Mouse (Mus musculus): ENCODE data around the gene Efcab14. TPM values are rescaled to one million over a fixed set of nuclear protein-coding genes. Genes with fewer than 3 reads are reported as not detected.

The Efcab14 gene
- polyA plus RNA-seq, 1 experiment: 7.0 TPM

- TF ChIP-seq CTCF (IDR thresholded peaks at IDR 0.05; ENCODE audit: control insufficient read depth, insufficient read depth, low read length) (no peak), POLR2A (IDR thresholded peaks at IDR 0.05; ENCODE audit: borderline replicate concordance, control insufficient read depth, low read depth, low read length) (no peak)
- Histone ChIP-seq H3K4me3 (replicated peaks; ENCODE audit: control insufficient read depth, low read depth, low read length) (no peak overlapping the region), H3K27ac (ENCODE audit: control insufficient read depth, insufficient read depth, low read depth, low read length, poor library complexity) (no peak overlapping the region), H3K4me1 (ENCODE audit: control insufficient read depth, insufficient read depth, low read length) (no peaks in the 10 kb centered on the region; the same call in 1 of the 2 replicates)
- WGBS: 69% methylated on average over 3 of the region's 3 CpGs
Observed at GRCm38 (mm10) chr4:115820199-115820598, 82.7 kb downstream of the Efcab14 start.

GRCm38 (mm10) chr4:115820944-115821343, 83.4 kb downstream of the Efcab14 start:
- Histone ChIP-seq H3K27ac (ENCODE audit: control insufficient read depth, insufficient read depth, low read depth, low read length, poor library complexity) (no peak overlapping the region), H3K4me3 (replicated peaks; ENCODE audit: control insufficient read depth, low read depth, low read length) (no peak overlapping the region), H3K4me1 (ENCODE audit: control insufficient read depth, insufficient read depth, low read length) (no peaks in the 10 kb centered on the region; the same call in 1 of the 2 replicates)
- TF ChIP-seq CTCF (IDR thresholded peaks at IDR 0.05; ENCODE audit: control insufficient read depth, insufficient read depth, low read length) (no peak), POLR2A (IDR thresholded peaks at IDR 0.05; ENCODE audit: borderline replicate concordance, control insufficient read depth, low read depth, low read length) (no peak)
- WGBS: 77% methylated on average over 3 of the region's 3 CpGs

DNA sequence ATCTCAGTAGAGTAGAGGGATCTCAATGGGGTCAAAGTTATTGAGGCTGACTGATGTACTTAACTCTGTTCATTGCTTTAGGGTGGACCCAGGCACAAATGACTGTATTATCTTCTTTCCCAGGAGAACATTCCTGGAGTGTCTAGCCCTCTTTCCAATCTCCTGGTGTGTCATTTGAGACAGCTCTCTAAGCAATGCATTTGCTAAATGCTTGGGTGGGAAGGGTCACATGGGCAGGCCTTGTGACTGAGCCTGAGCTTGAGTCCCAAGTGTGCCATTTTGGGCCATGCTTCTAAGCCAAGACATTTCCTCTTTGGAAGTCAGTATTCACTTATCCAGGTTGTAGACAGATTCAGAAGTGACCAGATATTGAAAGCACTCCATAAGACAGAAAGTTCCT, 83.9 kb downstream of the Efcab14 start:
- H3K4me3 ChIP-seq (replicated peaks; ENCODE audit: control insufficient read depth, low read depth, low read length): no peak overlapping the region
- TF ChIP-seq POLR2A (IDR thresholded peaks at IDR 0.05; ENCODE audit: borderline replicate concordance, control insufficient read depth, low read depth, low read length) (no peak), CTCF (IDR thresholded peaks at IDR 0.05; ENCODE audit: control insufficient read depth, insufficient read depth, low read length) (no peak)
- H3K4me1 ChIP-seq (ENCODE audit: control insufficient read depth, insufficient read depth, low read length): no peaks in the 10 kb centered on the region; the same call in 1 of the 2 replicates
- H3K27ac ChIP-seq (ENCODE audit: control insufficient read depth, insufficient read depth, low read depth, low read length, poor library complexity): no peak overlapping the region

GRCm38 (mm10) chr4:115821928-115822327, 84.4 kb downstream of the Efcab14 start:
- WGBS: 35% methylated on average over 3 of the region's 3 CpGs
- TF ChIP-seq POLR2A (IDR thresholded peaks at IDR 0.05; ENCODE audit: borderline replicate concordance, control insufficient read depth, low read depth, low read length): no peak
- no peak for TF ChIP-seq CTCF (IDR thresholded peaks at IDR 0.05; ENCODE audit: control insufficient read depth, insufficient read depth, low read length)
- no peaks in the 10 kb centered on the region; the same call in 1 of the 2 replicates for H3K4me1 ChIP-seq (ENCODE audit: control insufficient read depth, insufficient read depth, low read length)
- H3K4me3 ChIP-seq (replicated peaks; ENCODE audit: control insufficient read depth, low read depth, low read length): no peak overlapping the region
- H3K27ac ChIP-seq (ENCODE audit: control insufficient read depth, insufficient read depth, low read depth, low read length, poor library complexity): no peak overlapping the region

- WGBS: 63% methylated on average over 2 of the region's 2 CpGs
- H3K27ac ChIP-seq (ENCODE audit: control insufficient read depth, insufficient read depth, low read depth, low read length, poor library complexity): no peak overlapping the region
- H3K4me1 ChIP-seq (ENCODE audit: control insufficient read depth, insufficient read depth, low read length): peaks cover 2% of the 10 kb centered on the region; the same call in 1 of the 2 replicates
- TF ChIP-seq CTCF (IDR thresholded peaks at IDR 0.05; ENCODE audit: control insufficient read depth, insufficient read depth, low read length) (no peak), POLR2A (IDR thresholded peaks at IDR 0.05; ENCODE audit: borderline replicate concordance, control insufficient read depth, low read depth, low read length) (no peak)
- no peak overlapping the region for H3K4me3 ChIP-seq (replicated peaks; ENCODE audit: control insufficient read depth, low read depth, low read length)
Observed at GRCm38 (mm10) chr4:115824178-115824577, 86.6 kb downstream of the Efcab14 start.

DNA sequence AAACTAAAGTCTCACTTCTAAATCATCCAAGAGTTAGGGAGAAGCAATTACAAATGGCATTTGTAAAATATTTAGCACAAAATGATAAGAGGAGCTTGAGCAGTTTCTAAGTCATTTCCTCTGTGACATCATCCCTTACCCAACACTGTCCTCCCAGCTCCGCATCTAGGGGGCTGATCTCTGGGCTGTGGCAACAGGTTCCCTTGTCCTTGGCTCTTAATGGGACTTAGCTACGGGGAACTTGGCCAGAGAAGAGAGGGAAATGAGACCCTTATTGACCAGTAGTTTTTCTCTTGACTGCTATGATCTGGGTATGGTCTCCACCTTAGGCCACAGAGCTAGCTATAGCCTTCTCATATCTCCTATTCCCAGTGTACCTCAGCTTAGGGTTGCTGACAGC, 87.7 kb downstream of the Efcab14 start:
- H3K27ac ChIP-seq (ENCODE audit: control insufficient read depth, insufficient read depth, low read depth, low read length, poor library complexity): no peak overlapping the region
- H3K4me1 ChIP-seq (ENCODE audit: control insufficient read depth, insufficient read depth, low read length): peaks cover 5% of the 10 kb centered on the region
- no peak overlapping the region for H3K4me3 ChIP-seq (replicated peaks; ENCODE audit: control insufficient read depth, low read depth, low read length)
- TF ChIP-seq CTCF (IDR thresholded peaks at IDR 0.05; ENCODE audit: control insufficient read depth, insufficient read depth, low read length) (no peak), POLR2A (IDR thresholded peaks at IDR 0.05; ENCODE audit: borderline replicate concordance, control insufficient read depth, low read depth, low read length) (no peak)
- WGBS: 8% methylated on average over 2 of the region's 2 CpGs

Other genes starting within 250 kb of the Efcab14 start
- gene Cyp4a14, start 241.6 kb upstream of the Efcab14 start, polyA plus RNA-seq (2011; ENCODE audit: insufficient read depth, insufficient read length, low replicate concordance, missing spikeins): 1.2 TPM in 1 of 2 replicates, not detected in the other
- gene Cyp4a10, start 219.5 kb upstream of the Efcab14 start, polyA plus RNA-seq (2011; ENCODE audit: insufficient read depth, insufficient read length, low replicate concordance, missing spikeins): 3.1 TPM in 1 of 2 replicates, not detected in the other
- gene Cyp4a31, start 174.1 kb upstream of the Efcab14 start, polyA plus RNA-seq (2011; ENCODE audit: insufficient read depth, insufficient read length, low replicate concordance, missing spikeins): 1.5 TPM in 1 of 2 replicates, not detected in the other
- not detected in 2 replicates for gene Cyp4a32, start 136.8 kb upstream of the Efcab14 start, polyA plus RNA-seq (2011; ENCODE audit: insufficient read depth, insufficient read length, low replicate concordance, missing spikeins)
- 5.6 and 12.0 TPM in 2 replicates for gene Cyp4b1, start 90.0 kb upstream of the Efcab14 start, polyA plus RNA-seq (2011; ENCODE audit: insufficient read depth, insufficient read length, low replicate concordance, missing spikeins)
- not detected in 2 replicates for gene Tex38, start 43.3 kb downstream of the Efcab14 start, polyA plus RNA-seq (2011; ENCODE audit: insufficient read depth, insufficient read length, low replicate concordance, missing spikeins)
- 6.4 and 9.2 TPM in 2 replicates for gene Atpaf1, start 47.1 kb downstream of the Efcab14 start, polyA plus RNA-seq (2011; ENCODE audit: insufficient read depth, insufficient read length, low replicate concordance, missing spikeins)
- 14.9 and 26.1 TPM in 2 replicates for gene Mob3c, start 90.3 kb downstream of the Efcab14 start, polyA plus RNA-seq (2011; ENCODE audit: insufficient read depth, insufficient read length, low replicate concordance, missing spikeins)
- gene Mknk1, start 101.5 kb downstream of the Efcab14 start, polyA plus RNA-seq (2011; ENCODE audit: insufficient read depth, insufficient read length, low replicate concordance, missing spikeins): 23.7 and 48.7 TPM in 2 replicates
- gene Kncn, start 146.7 kb downstream of the Efcab14 start, polyA plus RNA-seq (2011; ENCODE audit: insufficient read depth, insufficient read length, low replicate concordance, missing spikeins): 1.2 TPM in 1 of 2 replicates, not detected in the other
- gene 6430628N08Rik, start 152.9 kb downstream of the Efcab14 start, polyA plus RNA-seq (2011; ENCODE audit: insufficient read depth, insufficient read length, low replicate concordance, missing spikeins): not detected in 2 replicates
- not detected in 2 replicates for gene Dmbx1, start 202.2 kb downstream of the Efcab14 start, polyA plus RNA-seq (2011; ENCODE audit: insufficient read depth, insufficient read length, low replicate concordance, missing spikeins)